Mouse (Mus musculus): ENCODE data around the gene Sept14. TPM values are rescaled to one million over a fixed set of nuclear protein-coding genes. Genes with fewer than 3 reads are reported as not detected.

Gene Sept14
- polyA plus RNA-seq, 1 experiment from 2014 or later, result not detected

GRCm38 (mm10) chr5:129667851-129668250 lies 40.5 kb downstream of the Sept14 start:
- 95% methylated on average over 4 of the region's 4 CpGs for WGBS
- H3K36me3 ChIP-seq, result no peaks in the 10 kb centered on the region
- no peak overlapping the region for H3K27ac ChIP-seq (replicated peaks)
- no peak for ATAC-seq (ENCODE audit: low read depth)
- H3K4me1 ChIP-seq (replicated peaks), result peaks cover 13% of the 10 kb centered on the region
- H3K9ac ChIP-seq, result no peak overlapping the region
- H3K4me2 ChIP-seq, result no peak overlapping the region
- no peaks in the 10 kb centered on the region for H3K9me3 ChIP-seq
- no peaks in the 10 kb centered on the region for H3K27me3 ChIP-seq
- H3K4me3 ChIP-seq, result no peak overlapping the region

GRCm38 (mm10) chr5:129666271-129666909 lies 41.9 kb downstream of the Sept14 start:
- Histone ChIP-seq H3K4me1 (replicated peaks) (peaks cover 13% of the 10 kb centered on the region), H3K4me3 (no peak overlapping the region), H3K27ac (replicated peaks) (no peak overlapping the region), H3K9me3 (no peaks in the 10 kb centered on the region), H3K36me3 (no peaks in the 10 kb centered on the region), H3K9ac (no peak overlapping the region), H3K4me2 (no peak overlapping the region), H3K27me3 (no peaks in the 10 kb centered on the region)
- 95% methylated on average over 10 of the region's 10 CpGs for WGBS
- no peak for ATAC-seq (ENCODE audit: low read depth)

- 90% methylated on average over 5 of the region's 5 CpGs for WGBS
- Histone ChIP-seq H3K9ac (no peak overlapping the region), H3K27ac (replicated peaks) (no peak overlapping the region), H3K4me1 (replicated peaks) (peaks cover 9% of the 10 kb centered on the region), H3K4me3 (no peak overlapping the region), H3K27me3 (no peaks in the 10 kb centered on the region), H3K9me3 (no peaks in the 10 kb centered on the region), H3K4me2 (no peak overlapping the region), H3K36me3 (peaks cover 17% of the 10 kb centered on the region)
- no peak for ATAC-seq (ENCODE audit: low read depth)
Measured at GRCm38 (mm10) chr5:129664090-129664489, 44.2 kb downstream of the Sept14 start.

GRCm38 (mm10) chr5:129657931-129658330 lies 50.4 kb downstream of the Sept14 start:
- no peaks in the 10 kb centered on the region for H3K4me1 ChIP-seq (replicated peaks)
- no peaks in the 10 kb centered on the region for H3K9me3 ChIP-seq
- H3K36me3 ChIP-seq, result peaks cover 56% of the 10 kb centered on the region
- H3K9ac ChIP-seq, result no peak overlapping the region
- 95% methylated on average over 15 of the region's 15 CpGs for WGBS
- no peak overlapping the region for H3K4me2 ChIP-seq
- H3K27ac ChIP-seq (replicated peaks), result no peak overlapping the region
- no peak for ATAC-seq (ENCODE audit: low read depth)
- no peak overlapping the region for H3K4me3 ChIP-seq
- H3K27me3 ChIP-seq, result no peaks in the 10 kb centered on the region

- no peaks in the 10 kb centered on the region for H3K9me3 ChIP-seq
- WGBS, result 98% methylated on average over 10 of the region's 10 CpGs
- peaks cover 59% of the 10 kb centered on the region for H3K36me3 ChIP-seq
- no peak overlapping the region for H3K27ac ChIP-seq (replicated peaks)
- H3K9ac ChIP-seq, result no peak overlapping the region
- no peak for ATAC-seq (ENCODE audit: low read depth)
- H3K27me3 ChIP-seq, result no peaks in the 10 kb centered on the region
- H3K4me2 ChIP-seq, result no peak overlapping the region
- no peak overlapping the region for H3K4me3 ChIP-seq
- H3K4me1 ChIP-seq (replicated peaks), result no peaks in the 10 kb centered on the region
Measured at GRCm38 (mm10) chr5:129657016-129657415, 51.3 kb downstream of the Sept14 start.

- Histone ChIP-seq H3K27ac (replicated peaks) (no peak overlapping the region), H3K9ac (no peak overlapping the region), H3K9me3 (no peaks in the 10 kb centered on the region), H3K4me1 (replicated peaks) (no peaks in the 10 kb centered on the region), H3K4me3 (no peak overlapping the region), H3K36me3 (peaks cover 16% of the 10 kb centered on the region), H3K27me3 (no peaks in the 10 kb centered on the region), H3K4me2 (no peak overlapping the region)
- 87% methylated on average over 5 of the region's 5 CpGs for WGBS
- ATAC-seq (ENCODE audit: low read depth), result no peak
Measured at GRCm38 (mm10) chr5:129650858-129651257, 57.5 kb downstream of the Sept14 start.

Other genes starting within 250 kb of the Sept14 start
- 42.8 and 57.3 TPM in 2 replicates for gene Sfswap, start 207.3 kb downstream of the Sept14 start, polyA plus RNA-seq (2015; fragmentation: Nextera tagmentation; extraction: Ambion mirVana)
- gene Mmp17, start 124.3 kb downstream of the Sept14 start, polyA plus RNA-seq (2015; fragmentation: Nextera tagmentation; extraction: Ambion mirVana), result 5.3 and 6.5 TPM in 2 replicates
- 7.5 and 8.7 TPM in 2 replicates for gene Zfp11, start 38.4 kb downstream of the Sept14 start, polyA plus RNA-seq (2015; fragmentation: Nextera tagmentation; extraction: Ambion mirVana)
- 164 and 178 TPM in 2 replicates for gene Mrps17, start 7.0 kb upstream of the Sept14 start, polyA plus RNA-seq (2015; fragmentation: Nextera tagmentation; extraction: Ambion mirVana)
- 86.6 and 91.8 TPM in 2 replicates for gene Nipsnap2, start 16.6 kb upstream of the Sept14 start, polyA plus RNA-seq (2015; fragmentation: Nextera tagmentation; extraction: Ambion mirVana)
- gene Psph, start 78.9 kb upstream of the Sept14 start, polyA plus RNA-seq (2015; fragmentation: Nextera tagmentation; extraction: Ambion mirVana), result 30.9 and 35.2 TPM in 2 replicates
- 37.9 and 45.8 TPM in 2 replicates for gene Sumf2, start 138.5 kb upstream of the Sept14 start, polyA plus RNA-seq (2015; fragmentation: Nextera tagmentation; extraction: Ambion mirVana)
- gene Chchd2, start 179.0 kb upstream of the Sept14 start, polyA plus RNA-seq (2015; fragmentation: Nextera tagmentation; extraction: Ambion mirVana), result 916 and 967 TPM in 2 replicates
- gene Zbed5, start 187.2 kb upstream of the Sept14 start, polyA plus RNA-seq (2015; fragmentation: Nextera tagmentation; extraction: Ambion mirVana), result 12.9 and 13.3 TPM in 2 replicates
- 0.32 and 0.33 TPM in 2 replicates for gene Phkg1, start 190.0 kb upstream of the Sept14 start, polyA plus RNA-seq (2015; fragmentation: Nextera tagmentation; extraction: Ambion mirVana)
- 4.9 and 6.1 TPM in 2 replicates for gene Nupr1l, start 200.0 kb upstream of the Sept14 start, polyA plus RNA-seq (2015; fragmentation: Nextera tagmentation; extraction: Ambion mirVana)
- 29.8 and 32.0 TPM in 2 replicates for gene Vkorc1l1, start 233.5 kb upstream of the Sept14 start, polyA plus RNA-seq (2015; fragmentation: Nextera tagmentation; extraction: Ambion mirVana)

Data from neural tube, embryonic 13.5 days (tissue).